Mouse (Mus musculus): ENCODE data around the gene Txnl4b. TPM values are rescaled to one million over a fixed set of nuclear protein-coding genes. Genes with fewer than 3 reads are reported as not detected.

Txnl4b gene
- polyA plus RNA-seq (2015; fragmentation: Nextera tagmentation; extraction: Ambion mirVana): 28.6 and 31.2 TPM in 2 replicates

GRCm38 (mm10) chr8:109565498-109566333 lies at the start of gene Txnl4b, which contains the start of gene Dhx38:
Txnl4b (plus strand) TSS chr8:109565892.
Dhx38 (minus strand) TSS chr8:109565861.

DNA sequence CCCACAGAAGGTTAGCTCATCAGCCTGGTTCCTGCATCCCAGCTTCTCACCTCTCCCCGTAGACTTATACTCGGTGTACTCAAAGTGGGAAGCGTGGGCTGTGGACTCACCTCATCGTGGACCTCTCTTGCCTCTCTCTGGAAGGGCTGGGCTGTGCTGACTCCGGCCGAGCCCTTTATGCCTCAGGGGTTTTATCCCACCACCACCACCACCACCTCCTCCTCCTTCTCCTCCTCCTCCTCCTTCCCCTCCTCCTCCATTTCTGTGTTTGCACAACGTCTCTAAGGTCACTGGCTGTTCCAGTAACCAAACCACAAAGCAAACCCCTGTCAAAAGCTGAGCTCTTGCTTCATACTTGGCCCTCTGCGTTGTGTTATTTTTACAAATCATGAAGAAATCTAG lies 13.2 kb downstream of the Txnl4b start, which contains the start of gene Hp:
Gene Hp (minus strand): TSS at position 273 of the 402 bp plus-strand sequence.

DNA sequence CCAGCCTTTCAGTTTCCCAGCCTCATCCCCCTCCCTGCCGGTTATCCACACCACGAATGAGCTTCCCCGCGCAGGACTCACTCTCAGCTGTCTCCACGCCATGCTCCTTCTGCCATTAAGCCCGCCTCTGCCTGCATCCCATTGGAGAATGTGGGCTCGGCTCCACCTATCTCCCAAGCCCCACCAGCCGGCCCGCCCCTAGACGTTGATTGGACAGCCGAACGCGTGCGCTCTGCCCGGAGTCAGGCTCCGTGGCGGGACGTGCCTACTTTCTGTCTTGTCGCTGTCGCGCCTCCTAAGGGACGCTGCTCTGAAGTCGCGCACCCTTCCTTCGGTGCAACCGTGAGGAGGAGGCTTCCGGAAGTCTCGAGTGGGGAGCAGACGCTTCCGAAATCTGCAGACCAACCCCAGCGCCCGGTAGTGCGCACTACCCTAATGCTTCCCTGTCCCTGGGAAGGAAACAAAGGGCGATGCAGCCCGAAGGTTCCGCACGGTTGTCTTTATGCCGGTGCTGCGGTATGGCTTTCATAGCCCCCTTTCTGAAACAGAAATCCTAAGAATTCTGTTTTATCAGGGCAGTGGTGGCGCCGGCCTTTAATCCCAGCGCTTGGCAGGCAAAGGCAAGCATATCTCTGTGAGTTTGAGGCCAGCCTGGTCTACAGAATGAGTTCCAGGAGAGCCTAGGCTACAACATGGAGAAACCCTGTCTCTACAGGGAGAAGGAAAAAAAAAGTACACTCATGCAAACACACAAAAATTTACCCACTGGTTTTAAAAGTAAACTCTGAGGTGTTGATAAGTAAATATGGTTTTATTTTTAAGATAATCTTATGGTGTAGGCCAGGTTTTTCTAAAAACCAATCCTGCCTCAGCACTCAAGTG lies 42.8 kb downstream of the Txnl4b start, which contains the start of gene Dhodh:
Gene Dhodh (minus strand): TSS at position 403 of the 882 bp plus-strand sequence.

DNA sequence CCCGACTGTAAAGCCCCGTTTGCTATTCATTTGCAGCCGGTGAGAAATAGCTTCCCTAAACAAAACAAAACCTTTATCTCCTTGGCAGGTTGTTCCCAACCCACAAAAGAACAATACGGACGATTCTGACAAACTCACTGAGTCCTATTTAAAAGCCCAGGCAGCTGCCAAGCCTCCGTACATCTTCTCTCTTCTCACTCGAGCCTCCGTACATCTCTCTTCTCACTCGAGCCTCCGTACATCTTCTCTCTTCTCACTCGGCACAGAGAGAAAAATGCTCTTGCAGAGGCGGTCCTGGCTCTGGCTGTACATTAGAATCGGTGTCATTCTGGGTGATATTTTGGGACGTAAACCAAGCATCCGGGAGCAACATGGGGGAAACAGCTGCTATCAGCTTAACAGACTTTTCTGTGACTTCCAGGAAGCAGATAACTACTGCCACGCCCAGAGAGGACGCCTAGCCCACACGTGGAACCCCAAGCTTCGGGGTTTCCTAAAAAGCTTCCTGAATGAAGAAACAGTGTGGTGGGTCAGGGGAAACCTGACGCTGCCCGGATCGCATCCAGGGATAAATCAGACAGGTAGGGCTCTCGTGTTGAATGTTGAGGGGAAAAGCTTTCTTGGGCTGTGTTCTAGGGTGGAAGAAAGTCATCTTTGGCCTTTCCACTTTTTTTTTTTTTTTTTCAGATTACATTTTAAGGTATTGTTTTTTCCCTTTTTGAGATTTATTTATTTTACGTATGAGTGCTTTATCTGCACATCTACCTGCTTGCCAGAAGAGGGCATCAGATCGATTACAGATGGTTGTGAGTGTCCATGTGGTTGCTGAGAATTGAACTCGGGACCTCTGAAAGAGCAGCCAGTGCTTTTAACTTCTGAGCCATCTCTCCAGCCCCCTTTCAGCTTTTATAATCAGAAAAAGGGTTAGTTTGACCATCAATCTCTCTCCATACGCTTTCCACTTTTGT lies 48.8 kb downstream of the Txnl4b start, which contains the start of gene Pkd1l3:
Gene Pkd1l3 (plus strand): TSS at position 275 of the 968 bp plus-strand sequence.

Other genes starting within 250 kb of the Txnl4b start
- gene Pmfbp1, start 71.9 kb upstream of the Txnl4b start, polyA plus RNA-seq (2015; fragmentation: Nextera tagmentation; extraction: Ambion mirVana): 0.06 TPM in 1 of 2 replicates, not detected in the other
- gene Dhx38, start within 50 bp of the Txnl4b start, polyA plus RNA-seq (2015; fragmentation: Nextera tagmentation; extraction: Ambion mirVana): 7.2 and 9.9 TPM in 2 replicates
- 90.6 and 126 TPM in 2 replicates for gene Hp, start 13.3 kb downstream of the Txnl4b start, polyA plus RNA-seq (2015; fragmentation: Nextera tagmentation; extraction: Ambion mirVana)
- 24.7 and 30.4 TPM in 2 replicates for gene Dhodh, start 42.8 kb downstream of the Txnl4b start, polyA plus RNA-seq (2015; fragmentation: Nextera tagmentation; extraction: Ambion mirVana)
- 0.07 and 0.13 TPM in 2 replicates for gene Pkd1l3, start 48.6 kb downstream of the Txnl4b start, polyA plus RNA-seq (2015; fragmentation: Nextera tagmentation; extraction: Ambion mirVana)
- gene Ist1, start 127.4 kb downstream of the Txnl4b start, polyA plus RNA-seq (2015; fragmentation: Nextera tagmentation; extraction: Ambion mirVana): 73.8 and 96.9 TPM in 2 replicates
- gene Zfp821, start 139.7 kb downstream of the Txnl4b start, polyA plus RNA-seq (2015; fragmentation: Nextera tagmentation; extraction: Ambion mirVana): 13.9 and 16.6 TPM in 2 replicates
- 2.3 and 3.5 TPM in 2 replicates for gene Atxn1l, start 171.8 kb downstream of the Txnl4b start, polyA plus RNA-seq (2015; fragmentation: Nextera tagmentation; extraction: Ambion mirVana)
- 18.9 and 25.3 TPM in 2 replicates for gene Ap1g1, start 212.7 kb downstream of the Txnl4b start, polyA plus RNA-seq (2015; fragmentation: Nextera tagmentation; extraction: Ambion mirVana)